Comparison of ENCODE assay signal across 18 mouse cellular contexts in the genomic region with DNA sequence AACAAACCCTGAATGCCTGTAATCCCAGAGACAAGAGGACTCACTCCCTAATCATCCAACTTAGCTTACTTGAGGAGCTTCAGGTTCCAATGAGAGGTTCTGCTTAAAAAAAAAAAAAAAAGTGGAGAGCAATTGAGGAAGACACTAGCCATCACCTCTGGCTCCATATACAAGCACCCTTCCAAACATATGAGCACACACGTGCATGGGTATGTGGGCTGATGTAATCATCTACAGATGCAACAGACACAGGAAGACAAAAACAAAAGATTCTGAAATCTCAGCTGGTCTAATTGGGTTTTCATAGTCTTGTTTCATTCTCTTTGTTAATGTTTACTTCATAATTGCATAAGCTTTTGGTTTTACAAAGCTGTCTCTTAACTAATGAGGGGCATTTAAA. TPM values are rescaled to one million over a fixed set of nuclear protein-coding genes. Genes with fewer than 3 reads are reported as not detected.
DNase-seq lines count a peak whose midpoint lies in the region; ATAC-seq and TF ChIP-seq lines count a peak whose summit lies in the region.
"Had no signal": no experiment of that assay in that cellular context is flagged by ENCODE, and none has a peak within 500 bp of the region (broad histone marks: within the 10 kb centered on the region; RNA-seq: fewer than 3 reads in every experiment).

No protein-coding gene starts in this region.

- no peak overlapping the region for H3K27ac ChIP-seq in heart, embryonic 13.5 days (replicated peaks)
- no peak overlapping the region for H3K27ac ChIP-seq in heart, adult 2 months
- no peak overlapping the region for H3K27ac ChIP-seq in lung, embryonic 16.5 days (ENCODE audit: low read length)
- H3K27ac ChIP-seq in embryonic facial prominence, embryonic 13.5 days: no peak overlapping the region
- no peak overlapping the region for H3K27ac ChIP-seq in macrophage
- H3K27ac ChIP-seq: hindbrain, embryonic 12.5 days; kidney, postnatal 0 days; midbrain, embryonic 12.5 days had no signal

- peaks cover 22% of the 10 kb centered on the region for H3K4me1 ChIP-seq in heart, embryonic 13.5 days
- H3K4me1 ChIP-seq in heart, adult 2 months (ENCODE audit: control insufficient read depth, insufficient read depth, low read length): no peaks in the 10 kb centered on the region; the same call in 1 of the 2 replicates
- peaks cover 13% of the 10 kb centered on the region for H3K4me1 ChIP-seq in lung, embryonic 16.5 days (replicated peaks; ENCODE audit: control insufficient read depth, insufficient read depth, low read length)
- H3K4me1 ChIP-seq in embryonic facial prominence, embryonic 13.5 days: peaks cover 25% of the 10 kb centered on the region

- TF ChIP-seq CTCF in heart, adult 2 months (IDR thresholded peaks at IDR 0.05): no peak

- peak overlapping the region; percentile 96 for H3K4me2 ChIP-seq in heart, embryonic 13.5 days
- H3K4me2 ChIP-seq in lung, embryonic 16.5 days (ENCODE audit: low read depth, low read length): 0 out of 2 replicates have a peak overlapping the region, but pooled peaks have one; percentile 14
- peak overlapping the region; percentile 83 for H3K4me2 ChIP-seq in embryonic facial prominence, embryonic 13.5 days

- no peak for TF ChIP-seq EP300 in heart, adult 2 months (IDR thresholded peaks at IDR 0.05; ENCODE audit: insufficient read depth, low read depth, low read length)

- H3K4me3 ChIP-seq in heart, embryonic 13.5 days: no peak overlapping the region
- H3K4me3 ChIP-seq in heart, adult 2 months: no peak overlapping the region
- no peak overlapping the region for H3K4me3 ChIP-seq in lung, embryonic 16.5 days (ENCODE audit: low read length)
- H3K4me3 ChIP-seq in embryonic facial prominence, embryonic 13.5 days: no peak overlapping the region
- H3K4me3 ChIP-seq in macrophage (ENCODE audit: inconsistent target): peak overlapping the region; percentile 99; the same call in 1 of the 2 replicates

- no peak for DNase-seq in heart, adult 2 months
- no peak for DNase-seq in lung, postnatal 4 days
- DNase-seq in left cerebral cortex, adult 8-10 months (ENCODE audit: low spot score in 2 of 2): no peak
- no peak for DNase-seq in cerebellum, adult 11-12 months
- DNase-seq: adrenal gland, postnatal 25 days; cerebellum, adult 11 months; thymus, postnatal 14 days had no signal

- intact Hi-C loops in heart, adult 2 months (cut with DNase I): no loop called here

- no peaks in the 10 kb centered on the region for H3K9me3 ChIP-seq in heart, embryonic 13.5 days
- H3K9me3 ChIP-seq in lung, embryonic 16.5 days (ENCODE audit: control insufficient read depth, low read length): no peaks in the 10 kb centered on the region
- H3K9me3 ChIP-seq in embryonic facial prominence, embryonic 13.5 days: no peaks in the 10 kb centered on the region
- H3K9me3 ChIP-seq: hindbrain, embryonic 12.5 days; midbrain, embryonic 12.5 days had no signal

- TF ChIP-seq POLR2A in heart, adult 2 months (IDR thresholded peaks at IDR 0.05; ENCODE audit: insufficient read depth, low read depth, low read length): no peak

- ATAC-seq in heart, embryonic 13.5 days (ENCODE audit: extremely low read depth, insufficient number of reproducible peaks, low FRiP score, low TSS enrichment): no peak
- ATAC-seq in lung, embryonic 16.5 days (ENCODE audit: low read depth): no peak
- no peak for ATAC-seq in embryonic facial prominence, embryonic 13.5 days (ENCODE audit: insufficient number of reproducible peaks, insufficient read depth, low FRiP score, low TSS enrichment, low read depth)
- ATAC-seq: forebrain, embryonic 16.5 days had no signal

- H3K27me3 ChIP-seq in heart, embryonic 13.5 days (replicated peaks): no peaks in the 10 kb centered on the region
- H3K27me3 ChIP-seq in heart, adult 2 months (ENCODE audit: control insufficient read depth, insufficient read depth, low read length): no peaks in the 10 kb centered on the region
- H3K27me3 ChIP-seq in lung, embryonic 16.5 days (ENCODE audit: control insufficient read depth, insufficient read depth, low read depth, low read length): no peaks in the 10 kb centered on the region
- H3K27me3 ChIP-seq in embryonic facial prominence, embryonic 13.5 days: no peaks in the 10 kb centered on the region
- H3K27me3 ChIP-seq: hindbrain, embryonic 12.5 days; midbrain, embryonic 12.5 days had no signal

- H3K36me3 ChIP-seq in heart, embryonic 13.5 days: peaks cover 32% of the 10 kb centered on the region
- peaks cover 6% of the 10 kb centered on the region for H3K36me3 ChIP-seq in heart, adult 2 months (ENCODE audit: control insufficient read depth, insufficient read depth, low read length)
- peaks cover 8% of the 10 kb centered on the region for H3K36me3 ChIP-seq in lung, embryonic 16.5 days (ENCODE audit: control insufficient read depth, insufficient read depth, low read length)
- peaks cover 25% of the 10 kb centered on the region for H3K36me3 ChIP-seq in embryonic facial prominence, embryonic 13.5 days
- peaks cover 4% of the 10 kb centered on the region for H3K36me3 ChIP-seq in macrophage (ENCODE audit: inconsistent target)

- H3K9ac ChIP-seq in heart, embryonic 13.5 days: peak overlapping the region; percentile 44; the same call in 1 of the 2 replicates
- H3K9ac ChIP-seq in heart, adult 2 months (ENCODE audit: low read depth, low read length): no peak overlapping the region
- H3K9ac ChIP-seq in lung, embryonic 16.5 days (ENCODE audit: low read length): no peak overlapping the region
- no peak overlapping the region for H3K9ac ChIP-seq in embryonic facial prominence, embryonic 13.5 days

- 82% methylated on average over 1 of the region's 1 CpGs for WGBS in heart, embryonic 13.5 days
- 43% methylated on average over 1 of the region's 1 CpGs for WGBS in heart, adult 2 months
- WGBS in lung, embryonic 16.5 days: 62% methylated on average over 1 of the region's 1 CpGs
- WGBS in embryonic facial prominence, embryonic 13.5 days: 67% methylated on average over 1 of the region's 1 CpGs
- WGBS in macrophage (ENCODE audit: missing documents): 63% methylated on average over 1 of the region's 1 CpGs

- no peaks in the 10 kb centered on the region; the same call in 1 of the 2 replicates for H3K79me2 ChIP-seq in heart, adult 2 months (replicated peaks; ENCODE audit: control insufficient read depth, insufficient read depth, low read length)
- peaks cover 70% of the 10 kb centered on the region for H3K79me2 ChIP-seq in macrophage (ENCODE audit: inconsistent target)

RNA-seq across cellular contexts. Expression of gene Esf1, which starts 1.3 kb away (rescaled TPM):
- 15.3 and 15.5 TPM in 2 replicates for polyA plus RNA-seq in heart, embryonic 13.5 days (2015; fragmentation: Nextera tagmentation; extraction: Ambion mirVana)
- 10 to 100 TPM; 12.2 TPM for total RNA-seq in heart, adult 2 months (2021)
- 1.1 and 2.2 TPM in 2 replicates for polyA plus RNA-seq in heart, adult 2 months (2012; rRNA removed)
- 20.8 and 24.1 TPM in 2 replicates for polyA plus RNA-seq in lung, embryonic 16.5 days (2015; fragmentation: Nextera tagmentation; extraction: Ambion mirVana)
- polyA plus RNA-seq in embryonic facial prominence, embryonic 13.5 days (2015; fragmentation: Nextera tagmentation; extraction: Ambion mirVana): 31.7 and 32.1 TPM in 2 replicates
- total RNA-seq in macrophage (2018; cell fraction: chromatin; rRNA removed): 10 to 100 TPM; 14.1 to 65.7 (median 46.0) TPM
- total RNA-seq in macrophage (2018; cell fraction: cytosol; rRNA removed): 10 to 100 TPM; 11.6 to 20.8 (median 15.9) TPM
- total RNA-seq in macrophage (2018; cell fraction: nucleus; rRNA removed): 10 to 100 TPM in 25 of 26 experiments, 1 to 10 TPM in 1; 9.0 to 69.0 (median 28.4) TPM
- 11.3 to 25.4 TPM (median 16.7 TPM) in 3 replicates for polyA plus RNA-seq in macrophage (2018)
- 10 to 100 TPM; 18.0 to 19.4 (median 19.0) TPM for total RNA-seq in left cerebral cortex, adult 8-10 months (2022)

RNA-seq across cellular contexts. Expression of gene Ndufaf5, which starts 1.4 kb away (rescaled TPM):
- 32.3 and 37.3 TPM in 2 replicates for polyA plus RNA-seq in heart, embryonic 13.5 days (2015; fragmentation: Nextera tagmentation; extraction: Ambion mirVana)
- 10 to 100 TPM; 29.7 to 35.3 TPM for total RNA-seq in heart, adult 2 months (2021)
- 10.5 and 15.2 TPM in 2 replicates for polyA plus RNA-seq in heart, adult 2 months (2012; rRNA removed)
- 19.9 and 22.1 TPM in 2 replicates for polyA plus RNA-seq in lung, embryonic 16.5 days (2015; fragmentation: Nextera tagmentation; extraction: Ambion mirVana)
- 32.8 and 34.0 TPM in 2 replicates for polyA plus RNA-seq in embryonic facial prominence, embryonic 13.5 days (2015; fragmentation: Nextera tagmentation; extraction: Ambion mirVana)
- total RNA-seq in macrophage (2018; cell fraction: chromatin; rRNA removed): 10 to 100 TPM in 13 of 26 experiments, 1 to 10 TPM in 13; 1.5 to 22.5 (median 10.8) TPM
- 10 to 100 TPM in 8 of 26 experiments, 1 to 10 TPM in 18; 5.4 to 12.5 (median 8.1) TPM for total RNA-seq in macrophage (2018; cell fraction: cytosol; rRNA removed)
- total RNA-seq in macrophage (2018; cell fraction: nucleus; rRNA removed): 10 to 100 TPM in 6 of 26 experiments, 1 to 10 TPM in 20; 1.7 to 13.2 (median 6.1) TPM
- polyA plus RNA-seq in macrophage (2018): 5.3 to 11.6 TPM (median 7.9 TPM) in 3 replicates
- 10 to 100 TPM; 42.8 to 50.0 (median 45.0) TPM for total RNA-seq in left cerebral cortex, adult 8-10 months (2022)

RNA-seq across cellular contexts. Expression of gene Gm17374, which starts 17.2 kb away (rescaled TPM):
- polyA plus RNA-seq in heart, embryonic 13.5 days (2015; fragmentation: Nextera tagmentation; extraction: Ambion mirVana): not detected in 2 replicates
- total RNA-seq in heart, adult 2 months (2021): not detected
- not detected in 2 replicates for polyA plus RNA-seq in heart, adult 2 months (2012; rRNA removed)
- not detected in 2 replicates for polyA plus RNA-seq in lung, embryonic 16.5 days (2015; fragmentation: Nextera tagmentation; extraction: Ambion mirVana)
- not detected in 2 replicates for polyA plus RNA-seq in embryonic facial prominence, embryonic 13.5 days (2015; fragmentation: Nextera tagmentation; extraction: Ambion mirVana)
- total RNA-seq in macrophage (2018; cell fraction: chromatin; rRNA removed): not detected
- total RNA-seq in macrophage (2018; cell fraction: cytosol; rRNA removed): not detected
- total RNA-seq in macrophage (2018; cell fraction: nucleus; rRNA removed): not detected
- polyA plus RNA-seq in macrophage (2018): not detected in 3 replicates
- not detected for total RNA-seq in left cerebral cortex, adult 8-10 months (2022)
- total RNA-seq: adrenal gland, postnatal 25 days; gastrocnemius, postnatal 4 days; layer of hippocampus, postnatal 10 days had no signal
- polyA plus RNA-seq: forebrain, embryonic 16.5 days; hindbrain, embryonic 12.5 days; kidney, postnatal 0 days; limb, embryonic 11.5 days; midbrain, embryonic 12.5 days had no signal

Comparison
In these comparisons a context has a peak if more than half of its experiments do, and no peak if none do; other contexts are left out.
1. H3K4me2 ChIP-seq: peak in every context shown above with its lines; median percentile 96 in heart, embryonic 13.5 days; 83 in embryonic facial prominence, embryonic 13.5 days; 14 in lung, embryonic 16.5 days.